14 mouse cellular contexts compared by ENCODE assay signal in the genomic region with DNA sequence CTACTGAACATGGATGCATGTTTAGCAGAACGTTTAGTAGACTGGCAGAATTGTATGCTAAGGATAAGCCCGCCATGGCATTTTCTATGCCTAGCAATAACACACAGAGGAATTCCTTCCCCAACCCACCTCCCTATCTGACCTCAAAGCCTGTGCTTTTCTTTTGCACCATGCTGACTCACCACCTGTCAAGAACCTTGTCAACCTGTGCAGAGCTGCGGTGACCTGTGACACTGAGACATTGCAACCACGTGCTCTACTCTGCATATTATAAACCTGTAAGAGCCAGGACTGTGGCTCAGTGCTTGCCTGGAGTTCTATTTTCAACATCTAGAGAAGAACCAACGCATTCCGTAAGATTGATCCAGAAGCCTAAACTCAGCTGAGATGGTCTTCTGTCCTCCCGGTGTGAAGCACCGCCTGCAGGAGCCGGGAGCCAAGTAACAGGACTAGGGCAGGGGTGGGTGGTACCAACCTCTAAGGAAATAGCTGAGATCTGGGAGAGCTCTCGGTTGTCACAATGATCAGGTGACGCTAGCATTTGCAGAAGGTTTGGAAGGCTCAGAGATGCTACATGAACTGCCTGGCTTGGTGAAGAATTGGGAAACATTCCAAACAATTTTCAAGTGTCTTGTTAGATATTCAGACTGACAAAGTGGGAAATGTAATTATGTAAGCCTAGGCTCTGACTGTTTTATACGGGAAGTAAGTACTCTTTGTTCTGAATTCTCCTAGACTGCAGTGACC. TPM values are rescaled to one million over a fixed set of nuclear protein-coding genes. Genes with fewer than 3 reads are reported as not detected.
DNase-seq lines count a peak whose midpoint lies in the region; ATAC-seq and TF ChIP-seq lines count a peak whose summit lies in the region.
"Had no signal": no experiment of that assay in that cellular context is flagged by ENCODE, and none has a peak within 500 bp of the region (broad histone marks: within the 10 kb centered on the region; RNA-seq: fewer than 3 reads in every experiment).

No protein-coding gene starts in this region.

- TF ChIP-seq CTCF in heart, adult 2 months (IDR thresholded peaks at IDR 0.05): no peak
- TF ChIP-seq CTCF in liver, postnatal 0 days (IDR thresholded peaks at IDR 0.05; ENCODE audit: low read depth): no peak
- TF ChIP-seq CTCF in stomach, postnatal 0 days (IDR thresholded peaks at IDR 0.05; ENCODE audit: low read depth): no peak

- no peaks in the 10 kb centered on the region for H3K9me3 ChIP-seq in heart, embryonic 11.5 days (replicated peaks; ENCODE audit: control insufficient read depth, low read length)
- H3K9me3 ChIP-seq in liver, embryonic 12.5 days (replicated peaks): no peaks in the 10 kb centered on the region
- no peaks in the 10 kb centered on the region for H3K9me3 ChIP-seq in liver, postnatal 0 days (ENCODE audit: low read length)
- no peaks in the 10 kb centered on the region for H3K9me3 ChIP-seq in stomach, postnatal 0 days (ENCODE audit: control insufficient read depth, low read length)
- H3K9me3 ChIP-seq: limb, embryonic 13.5 days had no signal

- H3K27ac ChIP-seq in heart, adult 2 months: peak overlapping the region; percentile 24
- H3K27ac ChIP-seq in heart, embryonic 11.5 days (ENCODE audit: low read depth, low read length): no peak overlapping the region
- H3K27ac ChIP-seq in liver, embryonic 12.5 days: no peak overlapping the region
- H3K27ac ChIP-seq in liver, postnatal 0 days (ENCODE audit: low read depth): no peak overlapping the region
- H3K27ac ChIP-seq in stomach, postnatal 0 days (replicated peaks): no peak overlapping the region
- H3K27ac ChIP-seq: limb, embryonic 13.5 days had no signal

- H3K27me3 ChIP-seq in heart, adult 2 months (ENCODE audit: control insufficient read depth, insufficient read depth, low read length): no peaks in the 10 kb centered on the region
- H3K27me3 ChIP-seq in heart, embryonic 11.5 days (ENCODE audit: control insufficient read depth, insufficient read depth, low read length): no peaks in the 10 kb centered on the region
- H3K27me3 ChIP-seq in liver, embryonic 12.5 days (replicated peaks): peaks cover 5% of the 10 kb centered on the region; the same call in 1 of the 2 replicates
- no peaks in the 10 kb centered on the region for H3K27me3 ChIP-seq in liver, postnatal 0 days (ENCODE audit: insufficient read depth, low read length)
- H3K27me3 ChIP-seq in stomach, postnatal 0 days (ENCODE audit: control insufficient read depth, insufficient read depth, low read length): no peaks in the 10 kb centered on the region
- H3K27me3 ChIP-seq: limb, embryonic 13.5 days; Patski had no signal

- peaks cover 12% of the 10 kb centered on the region for H3K36me3 ChIP-seq in heart, adult 2 months (ENCODE audit: control insufficient read depth, insufficient read depth, low read length)
- H3K36me3 ChIP-seq in heart, embryonic 11.5 days (ENCODE audit: control insufficient read depth, insufficient read depth, low read length): no peaks in the 10 kb centered on the region
- H3K36me3 ChIP-seq in liver, embryonic 12.5 days: no peaks in the 10 kb centered on the region
- no peaks in the 10 kb centered on the region for H3K36me3 ChIP-seq in liver, postnatal 0 days (replicated peaks; ENCODE audit: insufficient read depth, low read length)
- H3K36me3 ChIP-seq in stomach, postnatal 0 days (ENCODE audit: control insufficient read depth, insufficient read depth, low read length): no peaks in the 10 kb centered on the region
- H3K36me3 ChIP-seq: limb, embryonic 13.5 days had no signal

- 52% methylated on average over 12 of the region's 12 CpGs for WGBS in heart, adult 2 months
- WGBS in heart, embryonic 11.5 days (ENCODE audit: insufficient replicate concordance): 53% methylated on average over 12 of the region's 12 CpGs
- 46% methylated on average over 12 of the region's 12 CpGs for WGBS in liver, embryonic 12.5 days (ENCODE audit: insufficient replicate concordance)
- 66% methylated on average over 12 of the region's 12 CpGs for WGBS in liver, postnatal 0 days (ENCODE audit: insufficient replicate concordance)
- 45% methylated on average over 12 of the region's 12 CpGs for WGBS in stomach, postnatal 0 days

- no peak overlapping the region for H3K9ac ChIP-seq in heart, adult 2 months (ENCODE audit: low read depth, low read length)
- no peak overlapping the region for H3K9ac ChIP-seq in heart, embryonic 11.5 days (ENCODE audit: low read depth, low read length)
- H3K9ac ChIP-seq in liver, embryonic 12.5 days: no peak overlapping the region
- no peak overlapping the region for H3K9ac ChIP-seq in liver, postnatal 0 days (replicated peaks)
- H3K9ac ChIP-seq in stomach, postnatal 0 days (ENCODE audit: low read length): no peak overlapping the region
- H3K9ac ChIP-seq: limb, embryonic 13.5 days had no signal

- intact Hi-C loops in heart, adult 2 months (cut with DNase I): no loop called here

- TF ChIP-seq POLR2A in heart, adult 2 months (IDR thresholded peaks at IDR 0.05; ENCODE audit: insufficient read depth, low read depth, low read length): no peak

- peaks cover 21% of the 10 kb centered on the region for H3K4me1 ChIP-seq in heart, adult 2 months (ENCODE audit: control insufficient read depth, insufficient read depth, low read length)
- H3K4me1 ChIP-seq in heart, embryonic 11.5 days (ENCODE audit: control insufficient read depth, insufficient read depth, low read length): peaks cover 26% of the 10 kb centered on the region
- peaks cover 53% of the 10 kb centered on the region for H3K4me1 ChIP-seq in liver, embryonic 12.5 days
- H3K4me1 ChIP-seq in liver, postnatal 0 days (ENCODE audit: insufficient read depth): peaks cover 21% of the 10 kb centered on the region
- no peaks in the 10 kb centered on the region; the same call in 1 of the 2 replicates for H3K4me1 ChIP-seq in stomach, postnatal 0 days (replicated peaks; ENCODE audit: control insufficient read depth, insufficient read depth)

- peak in 1 of 2 experiments; percentile 32 for DNase-seq in heart, adult 2 months
- no peak for DNase-seq in liver, postnatal 0 days
- peak; percentile 56 for DNase-seq in cerebellum, adult 9-10 months
- peak; percentile 51 for DNase-seq in stomach, postnatal 0 days (ENCODE audit: low spot score)
- DNase-seq in left cerebral cortex, adult 18-20 months (ENCODE audit: low spot score in 2 of 2): no peak
- DNase-seq in spleen, adult 18-20 months: no peak
- DNase-seq: adrenal gland, postnatal 10 days; thymus, adult 18-20 months had no signal

- no peak overlapping the region for H3K4me2 ChIP-seq in heart, embryonic 11.5 days
- no peak overlapping the region for H3K4me2 ChIP-seq in liver, embryonic 12.5 days
- H3K4me2 ChIP-seq in liver, postnatal 0 days (ENCODE audit: low read depth, low read length): no peak overlapping the region
- H3K4me2 ChIP-seq in stomach, postnatal 0 days (replicated peaks; ENCODE audit: low read depth): no peak overlapping the region
- H3K4me2 ChIP-seq: limb, embryonic 13.5 days had no signal

- no peak for TF ChIP-seq EP300 in heart, adult 2 months (IDR thresholded peaks at IDR 0.05; ENCODE audit: insufficient read depth, low read depth, low read length)
- no peak for TF ChIP-seq EP300 in liver, postnatal 0 days (IDR thresholded peaks at IDR 0.05; ENCODE audit: low read depth)
- TF ChIP-seq EP300 in stomach, postnatal 0 days (optimal IDR thresholded peaks at IDR 0.05): no peak

- no peaks in the 10 kb centered on the region for H3K79me2 ChIP-seq in heart, adult 2 months (replicated peaks; ENCODE audit: control insufficient read depth, insufficient read depth, low read length)

- ATAC-seq in heart, embryonic 11.5 days (replicated peaks; ENCODE audit: insufficient number of reproducible peaks, low FRiP score, low TSS enrichment): no peak
- ATAC-seq in liver, embryonic 12.5 days: 0 out of 2 replicates have a peak, but pooled peaks have one; percentile 13
- no peak for ATAC-seq in liver, postnatal 0 days
- ATAC-seq in stomach, postnatal 0 days (ENCODE audit: low FRiP score, low TSS enrichment): peak; percentile 72; the same call in 1 of the 2 replicates
- ATAC-seq: hindbrain, embryonic 16.5 days; midbrain, embryonic 16.5 days; Patski had no signal

- H3K4me3 ChIP-seq in heart, adult 2 months: no peak overlapping the region
- H3K4me3 ChIP-seq in heart, embryonic 11.5 days (ENCODE audit: low read depth, low read length): no peak overlapping the region
- no peak overlapping the region for H3K4me3 ChIP-seq in liver, embryonic 12.5 days
- H3K4me3 ChIP-seq in liver, postnatal 0 days (ENCODE audit: low read depth, low read length): no peak overlapping the region
- H3K4me3 ChIP-seq in stomach, postnatal 0 days (ENCODE audit: low read depth, low read length): no peak overlapping the region
- H3K4me3 ChIP-seq: limb, embryonic 13.5 days had no signal

RNA-seq across cellular contexts. Expression of a gene that starts 18.8 kb away (rescaled TPM):
- total RNA-seq in heart, adult 2 months (2021): 1 to 10 TPM; 3.5 to 6.1 TPM
- polyA plus RNA-seq in heart, adult 2 months (2012; rRNA removed): 4.8 and 5.2 TPM in 2 replicates
- 3.8 and 4.4 TPM in 2 replicates for polyA plus RNA-seq in heart, embryonic 11.5 days (2014; fragmentation: Nextera tagmentation; extraction: Ambion mirVana)
- 11.3 and 12.3 TPM in 2 replicates for polyA plus RNA-seq in liver, embryonic 12.5 days (2016; fragmentation: Nextera tagmentation; extraction: Ambion mirVana)
- 3.5 and 5.0 TPM in 2 replicates for polyA plus RNA-seq in liver, postnatal 0 days (2015; fragmentation: Nextera tagmentation; extraction: Ambion mirVana)
- 76.1 and 82.5 TPM in 2 replicates for polyA plus RNA-seq in stomach, postnatal 0 days (2015; fragmentation: Nextera tagmentation; extraction: Ambion mirVana)
- total RNA-seq in left cerebral cortex, adult 18-20 months (2021): 1 to 10 TPM; 3.2 to 3.5 TPM

Comparison
In these comparisons a context has a peak if more than half of its experiments do, and no peak if none do; other contexts are left out.
1. ATAC-seq: peak in liver, embryonic 12.5 days (single experiment) and stomach, postnatal 0 days (single experiment); none in heart, embryonic 11.5 days (single experiment) and liver, postnatal 0 days (single experiment).
2. DNase-seq: peak in cerebellum, adult 9-10 months (single experiment) and stomach, postnatal 0 days (single experiment); none in liver, postnatal 0 days (single experiment), left cerebral cortex, adult 18-20 months (0 of 2) and spleen, adult 18-20 months (0 of 2).